Mouse (Mus musculus): ENCODE results near the gene Pgpep1. TPM values are rescaled to one million over a fixed set of nuclear protein-coding genes. Genes with fewer than 3 reads are reported as not detected.

Gene Pgpep1
- polyA plus RNA-seq (2017; shearing (Covaris generic)): 1 to 10 TPM; 1.5 to 4.3 TPM

GRCm38 (mm10) chr8:70660273-70660725 is at the start of gene Pgpep1:
Gene Pgpep1, minus strand, starts transcription at chr8:70660388.

DNA sequence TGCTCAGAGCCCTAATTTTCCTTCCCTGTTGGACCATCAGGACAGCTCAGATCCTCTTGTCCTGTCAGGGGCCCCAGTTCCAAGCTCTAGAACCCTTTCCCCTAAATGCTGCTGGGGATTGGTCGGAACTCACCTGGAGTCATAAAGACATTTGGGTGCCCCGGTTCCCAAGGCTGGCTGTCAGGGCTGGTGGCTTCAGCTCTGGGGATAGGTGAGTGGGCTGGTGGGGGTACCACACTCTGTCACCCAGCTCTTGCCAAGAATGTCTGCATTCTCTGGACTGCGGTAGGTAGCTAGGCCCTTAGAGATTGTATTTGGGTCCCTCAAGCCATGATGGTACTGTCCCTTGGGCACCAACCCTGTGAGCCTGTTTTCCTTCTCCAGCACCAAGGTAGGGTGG is 43.1 kb upstream of the Pgpep1 start, which contains the start of gene Iqcn:
Gene Iqcn, plus strand, starts transcription at position 171 of the 400 bp plus-strand sequence.

DNA sequence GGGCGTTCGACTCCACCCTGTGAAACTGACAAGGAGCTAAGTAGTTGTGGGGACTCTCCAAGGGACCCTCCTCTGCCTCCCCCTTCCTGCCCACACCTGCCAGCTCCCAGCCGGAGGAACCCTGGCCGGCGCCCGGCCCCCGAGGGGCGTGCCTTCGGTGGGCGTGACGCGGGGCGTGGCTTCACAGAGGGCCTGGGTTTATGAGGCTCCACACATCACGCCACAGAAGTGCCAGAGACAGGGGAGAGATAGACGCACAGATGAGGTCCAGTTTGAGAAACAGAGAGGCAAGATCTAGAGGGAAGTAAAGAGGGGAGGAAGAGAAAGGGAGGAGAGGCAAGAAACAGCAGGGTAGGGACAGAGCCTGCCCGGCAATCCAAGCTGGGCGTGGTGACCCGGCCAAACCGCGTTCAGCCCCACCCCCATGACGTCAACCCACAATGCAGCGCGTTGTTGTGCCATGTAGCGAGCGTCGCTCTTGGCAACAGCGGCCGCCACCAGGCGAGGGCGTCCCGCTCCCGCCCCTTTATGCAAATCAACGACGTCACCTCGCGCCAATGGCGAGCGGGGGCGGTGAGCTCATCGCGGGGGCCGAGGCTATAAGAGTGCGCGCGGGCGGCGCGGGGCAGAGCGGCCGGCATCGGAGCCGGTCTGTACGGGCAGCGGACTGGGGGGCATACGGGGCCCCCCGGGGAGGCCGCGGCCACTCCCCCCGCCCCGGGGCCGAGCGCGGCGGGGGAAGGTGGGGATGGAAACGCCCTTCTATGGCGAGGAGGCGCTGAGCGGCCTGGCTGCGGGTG is 38.3 kb upstream of the Pgpep1 start, which contains the start of gene Jund:
Gene Jund, plus strand, starts transcription at position 640 of the 800 bp plus-strand sequence.

DNA sequence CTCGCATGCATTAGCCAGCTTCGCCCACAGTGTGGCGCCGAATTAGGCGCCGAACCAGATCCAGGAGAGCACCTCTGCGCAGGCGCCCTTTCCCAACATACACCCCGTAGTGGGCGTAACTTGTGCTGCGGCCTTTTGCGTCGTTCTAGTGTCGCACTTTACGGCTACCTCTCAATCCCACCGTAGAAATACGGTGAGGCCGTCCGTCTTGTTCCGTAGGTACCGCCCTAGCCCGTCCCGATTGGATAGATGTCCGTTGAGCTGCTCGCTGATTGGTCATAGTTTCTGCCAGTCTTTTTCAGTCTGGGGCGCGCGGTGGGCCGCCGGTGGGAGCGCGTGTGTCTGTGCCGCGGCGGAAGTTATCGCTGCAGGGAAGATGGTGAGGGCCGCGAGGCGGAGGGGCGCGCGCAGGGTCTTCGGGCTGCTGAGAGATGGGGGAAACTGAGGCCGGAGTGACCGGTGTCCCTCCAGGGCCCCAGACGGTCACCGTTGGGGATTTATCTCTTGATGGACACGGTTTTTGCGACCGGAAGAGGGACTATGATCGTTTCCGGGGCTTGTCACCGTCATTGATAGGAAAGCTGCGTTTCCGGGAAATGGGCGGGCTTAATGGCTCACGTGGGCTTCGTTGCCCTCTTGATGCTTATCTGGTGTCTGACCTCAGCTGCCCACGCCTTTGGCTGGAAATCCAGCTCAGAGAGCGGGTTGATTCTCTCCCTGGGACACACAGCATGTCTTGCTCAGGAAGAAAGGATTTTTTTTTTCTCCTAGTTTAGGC is 13.1 kb upstream of the Pgpep1 start, which contains the start of gene Lsm4:
Gene Lsm4, plus strand, starts transcription at position 170 of the 778 bp plus-strand sequence.

DNA sequence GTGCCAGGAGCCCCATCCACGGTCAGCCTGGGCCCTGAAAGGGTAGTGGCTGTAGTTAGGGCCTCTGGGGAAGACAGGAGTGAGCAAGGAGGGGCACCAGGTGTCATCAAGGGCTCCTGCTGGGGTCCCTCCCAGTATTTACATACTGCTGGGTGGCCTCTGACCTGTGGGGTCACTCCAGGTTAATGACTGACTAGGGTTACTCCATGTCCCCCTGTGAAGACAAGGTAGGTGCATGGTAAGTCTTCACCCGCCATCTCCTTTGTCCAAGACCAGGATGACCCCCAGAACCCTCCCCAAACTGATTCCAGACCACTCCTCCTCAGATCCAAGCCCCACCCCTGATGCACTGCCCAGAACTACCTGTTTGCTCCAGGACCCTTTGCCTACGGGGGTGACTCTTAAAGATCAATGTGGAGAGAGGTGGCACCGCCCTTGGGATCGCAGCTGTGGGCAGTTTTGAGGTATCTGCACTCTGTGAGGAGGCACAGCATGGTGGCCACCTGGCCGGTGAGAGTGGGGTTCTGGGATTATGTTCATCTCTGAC is 27.8 kb downstream of the Pgpep1 start, which contains the start of gene Gdf15:
Gene Gdf15, minus strand, starts transcription at position 111 of the 547 bp plus-strand sequence.

GRCm38 (mm10) chr8:70615894-70616293 is 44.3 kb downstream of the Pgpep1 start, which contains the start of gene Lrrc25:
Gene Lrrc25, plus strand, starts transcription at chr8:70616155.

GRCm38 (mm10) chr8:70608749-70609367 is 51.3 kb downstream of the Pgpep1 start, which contains the start of gene Ssbp4:
Gene Ssbp4, minus strand, starts transcription at chr8:70608872.

Other genes starting within 250 kb of the Pgpep1 start
- 10 to 100 TPM; 14.4 to 21.9 TPM for gene Crtc1, start 220.8 kb downstream of the Pgpep1 start, polyA plus RNA-seq (2017; shearing (Covaris generic))
- 10 to 100 TPM; 18.0 TPM for gene Klhl26, start 183.4 kb downstream of the Pgpep1 start, polyA plus RNA-seq (2017; shearing (Covaris generic))
- gene Tmem59l, start 173.0 kb downstream of the Pgpep1 start, polyA plus RNA-seq (2017; shearing (Covaris generic)): not detected
- under 1 TPM; 0.42 to 0.76 TPM for gene Crlf1, start 167.2 kb downstream of the Pgpep1 start, polyA plus RNA-seq (2017; shearing (Covaris generic))
- 100 to 1,000 TPM; 103 to 115 TPM for gene Rex1bd, start 153.6 kb downstream of the Pgpep1 start, polyA plus RNA-seq (2017; shearing (Covaris generic))
- gene Uba52, start 149.6 kb downstream of the Pgpep1 start, polyA plus RNA-seq (2017; shearing (Covaris generic)): 100 to 1,000 TPM; 859 to 975 TPM
- 100 to 1,000 TPM; 362 to 377 TPM for gene Fkbp8, start 132.7 kb downstream of the Pgpep1 start, polyA plus RNA-seq (2017; shearing (Covaris generic))
- gene Kxd1, start 132.4 kb downstream of the Pgpep1 start, polyA plus RNA-seq (2017; shearing (Covaris generic)): 10 to 100 TPM; 75.4 to 87.4 TPM
- 10 to 100 TPM; 25.3 to 30.2 TPM for gene Ell, start 120.9 kb downstream of the Pgpep1 start, polyA plus RNA-seq (2017; shearing (Covaris generic))
- gene Isyna1, start 66.0 kb downstream of the Pgpep1 start, polyA plus RNA-seq (2017; shearing (Covaris generic)): 100 to 1,000 TPM in 1 of 2 experiments, 10 to 100 TPM in 1; 83.1 to 103 TPM
- 100 to 1,000 TPM; 132 to 196 TPM for gene Ssbp4, start 51.5 kb downstream of the Pgpep1 start, polyA plus RNA-seq (2017; shearing (Covaris generic))
- gene Lrrc25, start 44.2 kb downstream of the Pgpep1 start, polyA plus RNA-seq (2017; shearing (Covaris generic)): under 1 TPM; 0.22 to 0.49 TPM
- under 1 TPM in 1 of 2 experiments, not detected in 1; 0.54 TPM for gene Gdf15, start 27.9 kb downstream of the Pgpep1 start, polyA plus RNA-seq (2017; shearing (Covaris generic))
- gene Lsm4, start 12.9 kb upstream of the Pgpep1 start, polyA plus RNA-seq (2017; shearing (Covaris generic)): 100 to 1,000 TPM; 304 to 322 TPM
- 100 to 1,000 TPM; 739 to 832 TPM for gene Jund, start 38.6 kb upstream of the Pgpep1 start, polyA plus RNA-seq (2017; shearing (Covaris generic))
- gene Iqcn, start 43.1 kb upstream of the Pgpep1 start, polyA plus RNA-seq (2017; shearing (Covaris generic)): 1 to 10 TPM in 1 of 2 experiments, under 1 TPM in 1; 0.08 to 1.1 TPM
- under 1 TPM in 1 of 2 experiments, not detected in 1; 0.56 TPM for gene Gm3336, start 58.2 kb upstream of the Pgpep1 start, polyA plus RNA-seq (2017; shearing (Covaris generic))
- under 1 TPM; 0.37 to 0.56 TPM for gene Pde4c, start 63.3 kb upstream of the Pgpep1 start, polyA plus RNA-seq (2017; shearing (Covaris generic))
- 10 to 100 TPM; 11.1 to 17.4 TPM for gene Rab3a, start 94.3 kb upstream of the Pgpep1 start, polyA plus RNA-seq (2017; shearing (Covaris generic))
- gene Mpv17l2, start 100.6 kb upstream of the Pgpep1 start, polyA plus RNA-seq (2017; shearing (Covaris generic)): 10 to 100 TPM; 54.0 to 62.1 TPM
- 10 to 100 TPM; 26.3 to 34.1 TPM for gene Pik3r2, start 116.3 kb upstream of the Pgpep1 start, polyA plus RNA-seq (2017; shearing (Covaris generic))
- gene Mast3, start 144.7 kb upstream of the Pgpep1 start, polyA plus RNA-seq (2017; shearing (Covaris generic)): 100 to 1,000 TPM in 1 of 2 experiments, 10 to 100 TPM in 1; 85.6 to 111 TPM
- 10 to 100 TPM; 36.1 to 48.8 TPM for gene Il12rb1, start 148.1 kb upstream of the Pgpep1 start, polyA plus RNA-seq (2017; shearing (Covaris generic))
- 10 to 100 TPM; 27.8 to 35.2 TPM for gene Arrdc2, start 179.3 kb upstream of the Pgpep1 start, polyA plus RNA-seq (2017; shearing (Covaris generic))
- gene Kcnn1, start 202.9 kb upstream of the Pgpep1 start, polyA plus RNA-seq (2017; shearing (Covaris generic)): under 1 TPM; 0.16 to 0.65 TPM
- gene Ccdc124, start 213.5 kb upstream of the Pgpep1 start, polyA plus RNA-seq (2017; shearing (Covaris generic)): 10 to 100 TPM; 72.9 to 77.4 TPM
- gene Slc5a5, start 232.4 kb upstream of the Pgpep1 start, polyA plus RNA-seq (2017; shearing (Covaris generic)): not detected
- 1,000 to 10,000 TPM; 5,102 to 6,041 TPM for gene Rpl18a, start 237.0 kb upstream of the Pgpep1 start, polyA plus RNA-seq (2017; shearing (Covaris generic))
- gene Map1s, start 245.5 kb upstream of the Pgpep1 start, polyA plus RNA-seq (2017; shearing (Covaris generic)): 10 to 100 TPM; 59.8 to 80.4 TPM

Measured in inflammation-experienced regulatory T-cells (primary cell).